Mouse (Mus musculus) heart, embryonic 13.5 days (tissue): ENCODE results near the gene Fbxo28. TPM values are rescaled to one million over a fixed set of nuclear protein-coding genes. Genes with fewer than 3 reads are reported as not detected.

Experiments
- ATAC-seq: fragments of 200-750 bp; cut with Nextera tagmentation; 2 replicates; pipeline ENCODE4 v1.8.0; 2017; ENCODE audit warnings: moderate TSS enrichment; ENCODE audit not compliant: insufficient number of reproducible peaks, low FRiP score, low TSS enrichment; ENCODE audit errors: extremely low read depth
- H3K27ac ChIP-seq: fragments of 300-500 bp; sonication (generic); replicated peaks from 2 replicates; pipeline ENCODE4 v1.5.1; 2015; ENCODE audit warnings: moderate library complexity, mild to moderate bottlenecking, inconsistent platforms
- H3K27me3 ChIP-seq: fragments of 300-500 bp; sonication (generic); replicated peaks from 2 replicates; pipeline ENCODE4 v1.6.1; 2015; ENCODE audit warnings: mild to moderate bottlenecking, inconsistent platforms
- H3K36me3 ChIP-seq: fragments of 300-500 bp; sonication (generic); 2 replicates; pipeline ENCODE4 v1.6.1; 2015; ENCODE audit warnings: mild to moderate bottlenecking, inconsistent platforms
- H3K4me1 ChIP-seq: fragments of 300-500 bp; sonication (generic); 2 replicates; pipeline ENCODE4 v1.6.1; 2015; ENCODE audit warnings: inconsistent platforms
- H3K4me2 ChIP-seq: fragments of 300-500 bp; sonication (generic); 2 replicates; pipeline ENCODE4 v1.6.1; 2015; ENCODE audit warnings: inconsistent platforms, mild to moderate bottlenecking, moderate library complexity
- H3K4me3 ChIP-seq: fragments of 300-500 bp; sonication (generic); 2 replicates; pipeline ENCODE4 v1.5.1; 2015; ENCODE audit warnings: moderate library complexity, mild to moderate bottlenecking, inconsistent platforms
- H3K9ac ChIP-seq: fragments of 300-500 bp; sonication (generic); 2 replicates; pipeline ENCODE4 v1.6.1; 2015; ENCODE audit warnings: inconsistent platforms, mild to moderate bottlenecking, moderate library complexity
- H3K9me3 ChIP-seq: fragments of 300-500 bp; sonication (generic); 2 replicates; pipeline ENCODE4 v1.6.1; 2016; ENCODE audit warnings: inconsistent platforms
- WGBS: fragments of 180-500 bp; shearing (Covaris S2); methylation state at CpG from one replicate; pipeline ENCODE4 v1.1.7; 2015; ENCODE audit warnings: mixed read lengths; 5-methylcytosine and 5-hydroxymethylcytosine counted together
- polyA plus RNA-seq: library from polyadenylated mRNA; unstranded; fragments of >200 nt; fragmentation: Nextera tagmentation; extraction: Ambion mirVana; gene quantifications from 2 replicates; pipeline ENCODE4 v1.2.1, GENCODE M21; 2015

Gene Fbxo28
- polyA plus RNA-seq, 1 experiment from 2014 or later: 12.1 TPM

DNA sequence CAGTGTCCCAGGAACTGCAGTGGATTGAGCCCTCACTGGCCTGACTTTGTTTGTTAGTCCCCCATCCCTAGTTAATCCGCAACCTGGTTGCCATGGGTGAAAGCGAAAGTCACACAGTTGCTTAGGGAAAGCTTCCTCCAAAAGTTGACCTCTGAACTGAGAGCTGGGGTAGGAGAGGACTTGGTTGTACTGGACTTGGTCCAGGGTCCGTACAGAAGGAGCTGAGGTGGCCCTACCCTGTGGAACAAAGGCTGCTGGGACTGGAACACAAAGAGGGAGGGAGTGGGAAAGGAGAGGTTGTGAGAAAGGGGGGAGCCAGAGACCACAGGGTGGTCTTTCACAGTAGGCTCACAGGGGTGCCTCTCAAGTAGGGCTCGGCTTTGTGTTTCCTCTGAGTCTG lies 73.1 kb downstream of the Fbxo28 start:
- Histone ChIP-seq H3K36me3 (peaks cover 12% of the 10 kb centered on the region), H3K4me1 (0 out of 2 replicates have a peak, but pooled peaks cover 6% of the 10 kb centered on the region), H3K9ac (no peak overlapping the region), H3K27ac (no peak overlapping the region), H3K9me3 (no peaks in the 10 kb centered on the region), H3K4me2 (no peak overlapping the region), H3K27me3 (no peaks in the 10 kb centered on the region), H3K4me3 (no peak overlapping the region)
- no peak for ATAC-seq
- WGBS: 70% methylated on average over 4 of the region's 4 CpGs

DNA sequence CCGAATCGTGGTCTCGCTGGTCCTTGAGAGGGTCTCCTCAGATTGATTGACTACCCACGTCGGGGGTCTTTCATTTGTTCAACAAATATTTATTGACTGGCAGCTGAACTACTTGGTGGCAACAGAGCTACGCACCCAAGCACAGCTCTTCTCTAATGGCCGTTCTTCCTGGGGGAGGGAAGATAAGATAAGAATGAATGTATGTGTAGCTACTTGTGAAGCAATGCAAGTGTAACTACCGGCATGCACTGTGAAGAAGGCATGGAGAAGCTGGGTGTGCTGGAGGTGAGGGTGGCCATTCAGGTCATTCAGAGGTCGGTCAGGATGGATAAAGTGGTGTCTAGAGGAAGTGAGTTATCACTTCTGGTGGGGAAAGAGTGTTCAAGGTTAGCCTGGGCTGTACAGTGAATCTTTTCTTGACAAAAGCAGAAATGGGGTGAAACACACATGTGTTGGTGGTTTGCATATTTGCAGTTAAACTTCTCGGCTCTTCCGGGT lies 75.4 kb downstream of the Fbxo28 start:
- Histone ChIP-seq H3K4me3 (no peak overlapping the region), H3K27ac (no peak overlapping the region), H3K27me3 (no peaks in the 10 kb centered on the region), H3K4me2 (no peak overlapping the region), H3K36me3 (no peaks in the 10 kb centered on the region), H3K9me3 (no peaks in the 10 kb centered on the region), H3K9ac (no peak overlapping the region), H3K4me1 (0 out of 2 replicates have a peak, but pooled peaks cover 6% of the 10 kb centered on the region)
- no peak for ATAC-seq
- WGBS: 68% methylated on average over 11 of the region's 11 CpGs

Other genes with a start within 250 kb of the Fbxo28 start
- gene Srp9, start 216.9 kb downstream of the Fbxo28 start, polyA plus RNA-seq: 95.5 and 111 TPM in 2 replicates
- gene Vmn1r1, start 177.1 kb downstream of the Fbxo28 start, polyA plus RNA-seq: not detected in 2 replicates
- gene Degs1, start 58.8 kb downstream of the Fbxo28 start, polyA plus RNA-seq: 141 and 153 TPM in 2 replicates
- 12.2 and 12.7 TPM in 2 replicates for gene Trp53bp2, start 67.5 kb upstream of the Fbxo28 start, polyA plus RNA-seq
- gene Capn2, start 176.0 kb upstream of the Fbxo28 start, polyA plus RNA-seq: 90.2 and 93.3 TPM in 2 replicates
- not detected in 2 replicates for gene Capn8, start 223.4 kb upstream of the Fbxo28 start, polyA plus RNA-seq